Mouse (Mus musculus): Measurements from ENCODE around the gene Cabcoco1. TPM values are rescaled to one million over a fixed set of nuclear protein-coding genes. Genes with fewer than 3 reads are reported as not detected.
A peak's percentile ranks its signal among the peaks of the same experiment; 100 is the strongest.

The Cabcoco1 gene
- polyA plus RNA-seq, 1 experiment from 2014 or later, result 1.1 TPM

DNA sequence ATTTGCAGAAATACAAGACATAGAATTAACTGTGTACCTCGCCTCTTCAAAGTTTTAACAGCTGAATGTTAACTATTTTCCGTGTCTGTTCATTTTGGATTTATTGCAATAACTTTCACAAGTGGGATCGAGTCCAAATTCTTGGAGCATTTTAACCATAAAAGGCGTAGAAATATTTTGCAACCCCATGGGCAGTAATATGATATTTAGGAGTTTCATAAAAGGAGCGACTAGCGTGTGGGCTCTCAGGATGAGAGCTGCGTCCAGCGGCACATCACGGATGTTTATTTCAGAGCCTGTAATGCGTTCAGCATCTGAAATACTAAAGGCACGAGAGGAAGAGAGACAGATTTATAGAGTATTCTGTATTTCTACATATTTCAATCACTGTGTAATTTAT, 50.1 kb downstream of the Cabcoco1 start:
- H3K9me3 ChIP-seq (ENCODE audit: control insufficient read depth, low read length), result no peaks in the 10 kb centered on the region
- no peak overlapping the region for H3K4me2 ChIP-seq
- H3K27me3 ChIP-seq (replicated peaks; ENCODE audit: control insufficient read depth, insufficient read depth, low read length), result no peaks in the 10 kb centered on the region
- DNase-seq (ENCODE audit: low spot score), result no peak
- no peaks in the 10 kb centered on the region for H3K36me3 ChIP-seq (ENCODE audit: control insufficient read depth, insufficient read depth, low read length)
- no peak overlapping the region for H3K27ac ChIP-seq (ENCODE audit: low read depth, low read length)
- no peaks in the 10 kb centered on the region for H3K4me1 ChIP-seq (replicated peaks; ENCODE audit: control insufficient read depth, insufficient read depth, low read length)
- 81% methylated on average over 11 of the region's 11 CpGs for WGBS
- H3K4me3 ChIP-seq (ENCODE audit: low read depth, low read length), result no peak overlapping the region
- ATAC-seq (replicated peaks; ENCODE audit: low FRiP score), result no peak
- H3K9ac ChIP-seq (ENCODE audit: low read depth, low read length), result no peak overlapping the region

DNA sequence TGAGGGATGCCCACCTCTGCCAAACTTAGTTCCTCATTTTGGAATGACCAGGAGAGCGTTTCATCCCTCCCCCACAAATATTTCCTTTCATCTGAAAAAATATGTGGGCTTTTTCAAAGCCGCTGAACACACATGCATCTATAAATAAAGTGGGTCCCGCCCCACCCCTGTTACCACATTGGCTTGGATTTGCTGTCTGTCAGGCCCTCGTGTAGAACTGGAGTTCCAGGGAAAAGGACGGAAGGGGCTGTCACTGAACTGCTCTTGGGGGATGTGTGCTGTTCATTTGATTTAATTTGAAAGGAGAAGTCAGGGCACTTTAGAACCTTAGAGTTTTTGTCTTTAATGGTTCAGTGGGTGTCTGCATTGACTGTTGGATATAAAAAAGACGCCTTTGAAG, 50.9 kb downstream of the Cabcoco1 start:
- Histone ChIP-seq H3K4me1 (replicated peaks; ENCODE audit: control insufficient read depth, insufficient read depth, low read length) (no peaks in the 10 kb centered on the region), H3K27ac (ENCODE audit: low read depth, low read length) (no peak overlapping the region), H3K4me3 (ENCODE audit: low read depth, low read length) (no peak overlapping the region), H3K9me3 (ENCODE audit: control insufficient read depth, low read length) (no peaks in the 10 kb centered on the region), H3K27me3 (replicated peaks; ENCODE audit: control insufficient read depth, insufficient read depth, low read length) (no peaks in the 10 kb centered on the region), H3K36me3 (ENCODE audit: control insufficient read depth, insufficient read depth, low read length) (no peaks in the 10 kb centered on the region), H3K4me2 (no peak overlapping the region), H3K9ac (ENCODE audit: low read depth, low read length) (no peak overlapping the region)
- no peak for DNase-seq (ENCODE audit: low spot score)
- ATAC-seq (replicated peaks; ENCODE audit: low FRiP score), result no peak
- WGBS, result 55% methylated on average over 6 of the region's 6 CpGs

DNA sequence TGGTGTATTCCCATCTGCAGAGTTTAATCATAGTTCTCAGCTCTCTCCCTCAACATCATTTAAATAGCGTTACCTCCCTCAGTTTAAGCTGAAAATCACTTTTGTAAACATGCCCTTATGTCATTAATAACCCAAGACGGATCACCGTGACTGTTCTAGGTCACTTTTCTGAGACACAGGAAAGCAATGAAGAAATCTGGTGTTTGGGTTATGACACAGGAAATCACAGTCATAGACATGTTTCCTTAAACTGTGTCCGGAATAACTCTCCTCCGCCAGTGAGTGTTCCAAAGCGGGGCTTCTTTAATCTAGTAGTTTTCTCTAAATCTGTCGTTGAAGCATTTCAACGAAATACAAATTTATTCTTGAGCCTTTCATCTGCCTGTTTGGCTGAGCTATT, 68.9 kb downstream of the Cabcoco1 start:
- WGBS, result 67% methylated on average over 8 of the region's 8 CpGs

DNA sequence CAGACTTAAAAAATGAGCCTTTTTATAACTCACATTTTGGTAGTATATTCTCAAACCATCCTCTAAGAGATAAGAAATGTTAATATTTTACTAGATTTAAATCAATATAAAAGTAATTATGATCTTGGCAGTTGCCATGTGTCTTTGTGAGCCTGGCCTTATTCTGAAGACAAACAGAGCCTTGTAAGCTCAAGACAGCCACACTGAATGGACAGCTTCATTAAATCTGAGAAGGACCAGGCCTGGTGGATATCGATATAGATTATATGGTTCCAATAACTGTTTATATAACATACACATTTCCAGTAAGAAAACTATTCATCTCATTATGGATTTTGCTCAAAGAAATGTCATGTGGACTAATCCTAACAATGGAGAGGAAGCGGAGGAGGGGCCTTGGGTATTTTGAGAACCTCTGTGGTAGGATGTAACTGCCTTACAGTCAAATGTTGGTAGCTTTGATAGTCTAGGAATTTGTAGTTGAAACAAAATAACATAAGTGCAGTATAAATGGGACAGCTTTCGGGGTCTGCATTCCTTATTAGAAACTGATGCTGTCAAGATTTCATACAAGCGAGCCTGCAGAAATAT, 75.9 kb downstream of the Cabcoco1 start:
- H3K36me3 ChIP-seq (ENCODE audit: control insufficient read depth, insufficient read depth, low read length), result no peaks in the 10 kb centered on the region
- no peak overlapping the region for H3K9ac ChIP-seq (ENCODE audit: low read depth, low read length)
- H3K4me2 ChIP-seq, result no peak overlapping the region
- ATAC-seq (replicated peaks; ENCODE audit: low FRiP score), result no peak
- no peak overlapping the region for H3K4me3 ChIP-seq (ENCODE audit: low read depth, low read length)
- no peaks in the 10 kb centered on the region for H3K27me3 ChIP-seq (replicated peaks; ENCODE audit: control insufficient read depth, insufficient read depth, low read length)
- peak overlapping the region; percentile 34; the same call in 1 of the 2 replicates for H3K27ac ChIP-seq (ENCODE audit: low read depth, low read length)
- no peak for DNase-seq (ENCODE audit: low spot score)
- no peaks in the 10 kb centered on the region for H3K9me3 ChIP-seq (ENCODE audit: control insufficient read depth, low read length)
- WGBS, result 69% methylated on average over 4 of the region's 4 CpGs
- H3K4me1 ChIP-seq (replicated peaks; ENCODE audit: control insufficient read depth, insufficient read depth, low read length), result no peaks in the 10 kb centered on the region

More for the DNA sequence above, 68.9 kb downstream of the Cabcoco1 start:
- DNase-seq (ENCODE audit: low spot score), result no peak
- H3K9ac ChIP-seq (ENCODE audit: low read depth, low read length), result no peak overlapping the region
- no peaks in the 10 kb centered on the region for H3K27me3 ChIP-seq (replicated peaks; ENCODE audit: control insufficient read depth, insufficient read depth, low read length)
- H3K27ac ChIP-seq (ENCODE audit: low read depth, low read length), result no peak overlapping the region
- H3K4me1 ChIP-seq (replicated peaks; ENCODE audit: control insufficient read depth, insufficient read depth, low read length), result 0 out of 2 replicates have a peak, but pooled peaks cover 4% of the 10 kb centered on the region
- H3K36me3 ChIP-seq (ENCODE audit: control insufficient read depth, insufficient read depth, low read length), result no peaks in the 10 kb centered on the region
- H3K4me2 ChIP-seq, result no peak overlapping the region
- no peaks in the 10 kb centered on the region for H3K9me3 ChIP-seq (ENCODE audit: control insufficient read depth, low read length)
- no peak for ATAC-seq (replicated peaks; ENCODE audit: low FRiP score)
- no peak overlapping the region for H3K4me3 ChIP-seq (ENCODE audit: low read depth, low read length)

DNA sequence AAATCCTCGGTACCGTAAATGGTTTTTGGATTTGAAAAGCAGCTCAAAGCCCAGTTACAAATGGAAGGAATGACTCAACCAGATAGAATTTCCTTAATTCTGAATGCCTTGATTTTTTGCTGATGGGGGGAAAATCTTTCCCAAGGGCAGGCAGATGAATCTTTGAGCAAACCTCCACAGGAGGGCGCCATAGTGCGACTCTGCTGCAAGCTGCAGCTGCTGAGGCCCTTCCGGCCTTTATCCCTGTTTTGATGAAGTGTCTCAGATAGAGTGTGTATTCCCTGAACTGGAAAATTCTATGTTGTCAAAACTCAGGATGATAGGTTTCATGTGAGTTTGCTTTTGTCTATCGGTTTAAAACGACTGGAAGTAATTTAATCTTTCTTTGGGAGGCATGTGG, 76.8 kb downstream of the Cabcoco1 start:
- Histone ChIP-seq H3K4me3 (ENCODE audit: low read depth, low read length) (no peak overlapping the region), H3K4me2 (no peak overlapping the region), H3K9me3 (ENCODE audit: control insufficient read depth, low read length) (no peaks in the 10 kb centered on the region), H3K9ac (ENCODE audit: low read depth, low read length) (no peak overlapping the region), H3K27me3 (replicated peaks; ENCODE audit: control insufficient read depth, insufficient read depth, low read length) (no peaks in the 10 kb centered on the region), H3K36me3 (ENCODE audit: control insufficient read depth, insufficient read depth, low read length) (no peaks in the 10 kb centered on the region), H3K27ac (ENCODE audit: low read depth, low read length) (no peak overlapping the region), H3K4me1 (replicated peaks; ENCODE audit: control insufficient read depth, insufficient read depth, low read length) (no peaks in the 10 kb centered on the region)
- DNase-seq (ENCODE audit: low spot score) (peak; percentile 59), ATAC-seq (replicated peaks; ENCODE audit: low FRiP score) (no peak)
- WGBS, result 35% methylated on average over 7 of the region's 7 CpGs

DNA sequence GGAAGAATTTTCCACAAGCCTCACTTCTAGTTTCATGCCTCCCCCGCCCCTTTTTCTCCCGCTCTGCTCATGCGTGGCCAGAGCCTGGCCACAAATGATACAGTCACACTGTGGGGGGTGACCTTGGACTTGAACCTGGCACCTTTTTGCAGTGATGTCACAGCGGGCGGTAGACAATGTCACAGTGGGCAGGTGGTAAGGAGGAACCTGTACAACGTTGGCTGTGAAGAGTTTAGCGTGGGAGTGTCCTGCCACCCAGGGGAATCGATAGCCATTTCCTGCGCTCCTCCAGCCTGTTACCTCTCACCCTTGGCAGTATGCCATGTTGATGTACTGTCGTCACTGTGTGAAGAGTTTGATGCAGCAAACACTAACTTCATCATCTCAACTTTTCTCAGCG, 81.9 kb downstream of the Cabcoco1 start:
- Histone ChIP-seq H3K27me3 (replicated peaks; ENCODE audit: control insufficient read depth, insufficient read depth, low read length) (no peaks in the 10 kb centered on the region), H3K4me3 (ENCODE audit: low read depth, low read length) (no peak overlapping the region), H3K9ac (ENCODE audit: low read depth, low read length) (no peak overlapping the region), H3K9me3 (ENCODE audit: control insufficient read depth, low read length) (no peaks in the 10 kb centered on the region), H3K4me1 (replicated peaks; ENCODE audit: control insufficient read depth, insufficient read depth, low read length) (no peaks in the 10 kb centered on the region), H3K4me2 (no peak overlapping the region), H3K27ac (ENCODE audit: low read depth, low read length) (no peak overlapping the region), H3K36me3 (ENCODE audit: control insufficient read depth, insufficient read depth, low read length) (no peaks in the 10 kb centered on the region)
- 79% methylated on average over 11 of the region's 11 CpGs for WGBS
- ATAC-seq (replicated peaks; ENCODE audit: low FRiP score) (no peak), DNase-seq (ENCODE audit: low spot score) (no peak)

DNA sequence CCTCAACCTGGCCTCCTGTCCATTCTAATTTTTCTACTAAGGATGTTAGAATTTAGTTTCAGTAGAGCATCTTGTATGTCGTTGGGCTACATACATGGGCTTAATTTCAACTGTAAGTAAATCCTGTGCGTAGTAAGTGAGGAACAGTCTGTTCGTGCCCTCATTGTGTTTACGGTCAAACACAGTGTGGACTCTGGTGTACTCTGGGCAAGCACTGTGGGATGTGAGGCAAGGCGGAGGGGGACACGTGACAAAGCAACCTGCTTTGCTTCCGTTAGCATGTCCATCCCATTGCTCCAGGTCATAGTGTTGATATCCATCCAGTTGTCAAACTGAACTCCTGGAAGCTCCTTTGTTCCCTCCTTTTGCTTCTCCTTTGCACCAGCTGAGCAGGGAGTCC, 84.7 kb downstream of the Cabcoco1 start:
- DNase-seq (ENCODE audit: low spot score) (peak; percentile 4), ATAC-seq (replicated peaks; ENCODE audit: low FRiP score) (no peak)
- 87% methylated on average over 7 of the region's 7 CpGs for WGBS
- Histone ChIP-seq H3K4me1 (replicated peaks; ENCODE audit: control insufficient read depth, insufficient read depth, low read length) (no peaks in the 10 kb centered on the region), H3K9ac (ENCODE audit: low read depth, low read length) (no peak overlapping the region), H3K4me3 (ENCODE audit: low read depth, low read length) (no peak overlapping the region), H3K27me3 (replicated peaks; ENCODE audit: control insufficient read depth, insufficient read depth, low read length) (no peaks in the 10 kb centered on the region), H3K4me2 (no peak overlapping the region), H3K27ac (ENCODE audit: low read depth, low read length) (no peak overlapping the region), H3K9me3 (ENCODE audit: control insufficient read depth, low read length) (peaks cover 3% of the 10 kb centered on the region; the same call in 1 of the 2 replicates), H3K36me3 (ENCODE audit: control insufficient read depth, insufficient read depth, low read length) (no peaks in the 10 kb centered on the region)

DNA sequence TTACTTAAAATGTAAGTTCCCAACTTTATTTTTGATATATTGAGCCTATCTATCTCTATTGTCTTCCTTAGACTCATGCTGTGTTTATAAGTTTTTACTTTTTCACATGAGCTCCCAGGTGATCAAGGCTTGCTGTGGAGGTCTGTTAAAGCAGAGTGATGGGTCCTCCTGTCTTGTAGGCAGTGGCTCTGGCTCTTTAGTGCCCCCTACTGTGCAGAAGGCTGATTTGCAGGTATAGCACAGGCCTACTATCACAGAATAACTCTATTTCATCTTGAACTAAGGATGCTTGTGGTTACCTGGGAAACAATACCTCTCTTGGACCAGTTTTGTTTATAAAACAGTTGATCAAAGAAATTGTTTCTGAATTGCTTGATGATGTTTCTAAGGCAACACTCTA, 87.2 kb downstream of the Cabcoco1 start:
- H3K4me1 ChIP-seq (replicated peaks; ENCODE audit: control insufficient read depth, insufficient read depth, low read length), result no peaks in the 10 kb centered on the region
- DNase-seq (ENCODE audit: low spot score) (no peak), ATAC-seq (replicated peaks; ENCODE audit: low FRiP score) (no peak)
- no peaks in the 10 kb centered on the region for H3K36me3 ChIP-seq (ENCODE audit: control insufficient read depth, insufficient read depth, low read length)
- H3K27me3 ChIP-seq (replicated peaks; ENCODE audit: control insufficient read depth, insufficient read depth, low read length), result no peaks in the 10 kb centered on the region
- H3K4me3 ChIP-seq (ENCODE audit: low read depth, low read length), result no peak overlapping the region
- no peak overlapping the region for H3K27ac ChIP-seq (ENCODE audit: low read depth, low read length)
- H3K9me3 ChIP-seq (ENCODE audit: control insufficient read depth, low read length), result peaks cover 3% of the 10 kb centered on the region; the same call in 1 of the 2 replicates
- no peak overlapping the region for H3K9ac ChIP-seq (ENCODE audit: low read depth, low read length)
- H3K4me2 ChIP-seq, result no peak overlapping the region

DNA sequence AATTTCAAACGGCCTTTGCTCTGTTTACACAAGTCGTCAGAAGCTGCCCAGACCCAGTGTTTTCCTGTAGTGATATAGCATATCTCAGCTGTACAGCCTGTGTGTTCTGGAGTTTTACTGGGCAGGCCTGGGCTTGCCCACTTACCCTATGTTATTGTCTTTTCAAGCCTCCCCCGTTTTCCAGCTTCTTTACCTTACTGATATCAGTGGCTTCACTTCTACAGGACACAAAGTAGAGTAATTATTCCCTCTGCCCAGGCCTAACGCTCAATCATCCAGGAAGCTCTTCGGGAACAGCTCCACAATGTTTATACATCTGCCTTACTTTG, 94.9 kb downstream of the Cabcoco1 start:
- 19% methylated on average over 5 of the region's 5 CpGs for WGBS
- Histone ChIP-seq H3K4me3 (ENCODE audit: low read depth, low read length) (no peak overlapping the region), H3K27me3 (replicated peaks; ENCODE audit: control insufficient read depth, insufficient read depth, low read length) (no peaks in the 10 kb centered on the region), H3K4me1 (replicated peaks; ENCODE audit: control insufficient read depth, insufficient read depth, low read length) (peaks cover 5% of the 10 kb centered on the region), H3K4me2 (peak overlapping the region; percentile 18), H3K9ac (ENCODE audit: low read depth, low read length) (no peak overlapping the region), H3K9me3 (ENCODE audit: control insufficient read depth, low read length) (no peaks in the 10 kb centered on the region), H3K27ac (ENCODE audit: low read depth, low read length) (peak overlapping the region; percentile 78), H3K36me3 (ENCODE audit: control insufficient read depth, insufficient read depth, low read length) (no peaks in the 10 kb centered on the region)
- DNase-seq (ENCODE audit: low spot score), result peak; percentile 41
- peak; percentile 94 for ATAC-seq (replicated peaks; ENCODE audit: low FRiP score)
